Mouse (Mus musculus) right cerebral cortex, adult 18-20 months (tissue): ENCODE measurements around the gene Gcsam.
A peak's percentile ranks its signal among the peaks of the same experiment; 100 is the strongest.

Experiments used
- DNase-seq: peaks from one replicate; pipeline ENCODE4 v3.0.0; 2022; ENCODE audit warnings: mixed read lengths

Gcsam gene

GRCm38 (mm10) chr16:45610267-45610666, at the start of gene Gcsam:
Gene Gcsam (plus strand): TSS chr16:45610380.
- DNase-seq: no peak

DNA sequence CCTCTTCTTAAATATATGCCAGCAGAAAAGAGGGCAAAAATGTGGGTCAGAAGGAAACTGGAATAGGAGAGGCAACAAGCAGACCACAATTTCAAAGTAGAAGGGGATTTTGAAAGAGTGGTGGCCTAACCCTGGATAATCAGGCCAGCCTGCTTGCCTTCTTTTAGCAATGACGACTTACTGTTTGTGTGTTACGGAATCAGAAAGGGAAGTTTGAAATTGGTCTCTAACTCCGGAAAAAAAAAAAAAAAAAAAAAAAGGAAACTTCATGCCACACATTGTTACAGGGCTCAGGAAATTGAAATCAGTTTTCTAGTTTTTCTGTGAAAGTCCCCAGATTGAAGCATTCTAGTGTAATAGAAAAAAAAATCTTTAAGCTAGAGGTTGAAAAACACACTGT, 48.4 kb upstream of the Gcsam start:
- no peak for DNase-seq

DNA sequence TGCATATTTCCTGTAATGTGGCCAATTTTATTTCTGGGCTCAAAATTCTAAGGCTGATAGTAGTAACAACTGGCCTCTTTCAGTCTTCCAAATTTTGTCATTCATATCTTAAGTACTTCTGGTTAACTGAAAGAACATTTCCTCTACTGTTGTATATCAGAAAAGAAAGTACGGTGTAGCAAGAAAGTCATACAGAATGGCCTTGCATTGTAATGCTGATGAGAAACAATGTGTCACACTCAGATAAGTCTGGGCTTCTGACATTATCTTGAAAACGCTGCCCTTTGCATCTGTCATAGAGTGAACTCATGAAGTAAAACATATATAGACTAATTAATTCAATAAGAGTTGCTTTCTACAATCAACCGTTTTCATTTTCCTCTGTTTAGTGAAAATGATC, 37.9 kb upstream of the Gcsam start:
- no peak for DNase-seq

GRCm38 (mm10) chr16:45579883-45580282, 30.3 kb upstream of the Gcsam start:
- no peak for DNase-seq

DNA sequence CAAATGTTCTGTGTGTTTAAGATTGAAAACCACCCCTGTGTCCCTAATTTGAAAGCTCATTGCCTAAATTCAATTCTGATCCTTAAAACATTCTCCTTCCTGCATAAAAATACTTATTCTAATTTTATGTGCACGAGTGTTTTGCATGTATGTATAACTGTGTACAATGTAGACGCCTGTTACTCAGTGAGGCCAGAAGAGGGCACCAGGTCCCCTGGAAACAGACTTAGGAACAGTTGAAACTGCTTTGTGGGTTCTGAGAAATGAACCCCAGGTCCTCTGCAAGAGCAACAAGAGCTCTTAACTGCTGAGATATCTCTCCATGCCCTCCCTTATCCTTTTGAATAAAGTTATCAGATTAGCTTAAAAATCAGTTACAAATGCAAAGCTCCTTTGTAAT, 27.7 kb upstream of the Gcsam start:
- peak; percentile 8 for DNase-seq

DNA sequence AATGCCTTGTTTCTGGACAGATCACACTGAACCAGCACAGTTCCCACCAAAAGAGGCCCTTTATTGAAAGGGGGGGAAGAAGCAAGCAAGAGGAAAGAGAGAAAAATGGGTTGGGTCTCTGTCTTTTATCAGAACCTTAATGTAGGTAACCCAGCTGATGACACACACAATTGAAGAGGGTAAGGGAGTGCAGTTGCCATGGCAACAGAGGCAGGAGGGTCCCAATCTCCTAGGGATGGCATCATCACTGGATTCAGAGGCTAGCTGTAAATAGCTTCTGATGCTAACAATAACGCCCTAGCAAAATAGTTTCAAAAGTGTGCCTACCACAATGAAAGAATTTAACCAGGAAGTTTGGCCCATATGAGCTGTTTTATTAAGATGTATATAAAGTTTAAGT, 16.5 kb upstream of the Gcsam start:
- DNase-seq: no peak

DNA sequence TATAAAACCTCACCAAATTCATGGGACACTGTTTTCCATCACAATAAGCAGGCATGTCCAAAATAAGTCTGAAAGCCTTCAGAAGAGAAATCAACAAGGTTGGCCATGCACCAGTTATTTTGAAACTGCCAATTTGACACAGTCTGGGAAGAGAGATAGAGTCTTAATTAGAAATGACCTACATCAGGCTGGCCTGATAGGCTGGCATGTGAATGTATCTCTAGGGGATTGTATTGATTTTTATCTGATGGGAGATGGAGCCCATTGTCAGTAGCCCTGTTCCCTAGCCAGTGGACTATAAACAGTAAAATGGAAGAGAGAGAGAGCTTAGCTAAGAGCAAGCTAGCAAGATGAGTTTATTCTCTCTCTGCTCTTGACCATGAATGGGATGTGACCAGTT, 14.7 kb upstream of the Gcsam start:
- DNase-seq: no peak

DNA sequence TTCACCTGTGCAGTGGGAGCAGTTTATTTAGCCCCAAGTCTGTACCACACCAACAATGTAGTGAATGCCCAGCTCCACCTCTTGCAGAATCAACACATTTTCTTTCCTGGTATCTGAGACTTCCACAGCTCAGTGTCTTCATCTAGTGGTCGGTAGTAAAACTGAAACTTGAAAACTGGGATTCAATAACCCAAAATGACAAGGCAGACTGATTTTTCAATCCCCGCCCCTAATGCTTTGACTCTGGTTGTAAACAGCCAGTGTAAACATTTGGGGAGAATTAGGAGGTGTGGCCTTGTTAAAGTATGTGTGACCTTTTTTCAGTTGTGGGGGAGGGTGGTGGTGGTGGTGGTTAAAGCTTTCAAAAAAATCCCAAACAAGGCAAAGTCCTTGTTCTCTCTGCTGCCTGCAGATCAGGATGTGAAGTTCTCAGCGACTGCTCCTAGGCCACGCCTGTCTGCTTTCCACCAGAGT, 1.7 kb upstream of the Gcsam start:
- peak; percentile 8 for DNase-seq

- peak; percentile 11 for DNase-seq
Measured at GRCm38 (mm10) chr16:45609300-45609699, 880 bp upstream of the Gcsam start.

DNA sequence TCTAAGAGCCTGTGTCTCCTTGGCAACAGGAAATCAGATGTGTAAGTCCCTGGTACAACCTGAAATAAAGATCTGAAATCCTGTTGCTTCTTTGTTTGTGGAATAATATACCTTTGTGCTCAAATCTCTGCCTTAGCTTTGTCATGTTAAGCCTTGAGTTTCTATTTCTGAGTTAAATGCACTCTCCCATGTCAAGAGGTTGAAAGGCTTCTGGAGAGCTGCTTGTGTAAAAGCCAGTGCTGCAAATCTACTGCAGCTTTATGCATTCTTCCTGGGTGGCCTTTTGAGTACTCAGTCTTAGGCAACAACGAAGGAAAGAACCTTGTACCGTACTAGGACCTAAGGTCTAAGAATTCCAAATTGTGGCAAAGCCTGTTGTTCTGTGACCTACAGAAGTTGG, 3.1 kb downstream of the Gcsam start:
- no peak for DNase-seq

- DNase-seq: no peak
Measured at GRCm38 (mm10) chr16:45615944-45616343, 5.8 kb downstream of the Gcsam start.

GRCm38 (mm10) chr16:45619751-45620375, 9.7 kb downstream of the Gcsam start:
- no peak for DNase-seq

DNA sequence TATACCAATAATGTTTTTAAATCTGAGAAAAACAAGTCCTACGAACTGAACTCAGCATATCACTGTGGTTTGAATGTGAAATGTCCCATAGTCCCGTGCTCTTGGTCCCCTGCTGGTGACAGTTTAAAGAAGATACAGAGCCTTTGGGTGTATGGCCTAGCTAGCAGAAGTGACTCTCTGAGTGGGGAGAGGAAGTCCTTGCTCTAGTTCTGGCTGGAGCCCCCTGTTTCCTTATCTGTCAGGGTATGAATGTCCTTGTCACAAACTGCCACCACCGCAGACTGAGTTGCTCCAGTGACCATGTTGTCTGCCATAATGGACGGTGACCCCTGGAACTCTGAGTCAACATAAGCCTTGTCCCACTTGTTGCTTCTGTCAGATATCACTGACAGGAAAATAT, 13.1 kb downstream of the Gcsam start:
- no peak for DNase-seq

DNA sequence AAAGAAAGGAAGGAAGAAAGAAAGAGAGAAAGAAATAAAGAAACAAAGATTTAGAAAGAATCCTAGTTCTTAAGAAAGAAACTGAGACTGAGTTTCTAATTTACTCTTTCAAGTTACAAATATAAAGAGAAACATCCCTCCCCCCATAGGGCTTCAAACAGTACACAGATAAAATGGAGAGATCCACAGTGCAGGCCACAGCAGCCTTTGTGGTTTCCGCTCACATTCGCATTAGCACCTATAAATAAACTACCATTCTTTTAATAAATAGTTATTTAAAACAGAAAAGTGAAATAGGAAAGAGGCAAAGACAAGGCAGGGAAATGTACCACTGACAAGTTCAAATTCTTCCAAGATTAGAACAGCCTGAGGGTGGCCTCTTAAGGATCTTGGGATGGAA, 14.6 kb downstream of the Gcsam start:
- no peak for DNase-seq

GRCm38 (mm10) chr16:45625342-45625741, 15.2 kb downstream of the Gcsam start:
- DNase-seq: no peak

DNA sequence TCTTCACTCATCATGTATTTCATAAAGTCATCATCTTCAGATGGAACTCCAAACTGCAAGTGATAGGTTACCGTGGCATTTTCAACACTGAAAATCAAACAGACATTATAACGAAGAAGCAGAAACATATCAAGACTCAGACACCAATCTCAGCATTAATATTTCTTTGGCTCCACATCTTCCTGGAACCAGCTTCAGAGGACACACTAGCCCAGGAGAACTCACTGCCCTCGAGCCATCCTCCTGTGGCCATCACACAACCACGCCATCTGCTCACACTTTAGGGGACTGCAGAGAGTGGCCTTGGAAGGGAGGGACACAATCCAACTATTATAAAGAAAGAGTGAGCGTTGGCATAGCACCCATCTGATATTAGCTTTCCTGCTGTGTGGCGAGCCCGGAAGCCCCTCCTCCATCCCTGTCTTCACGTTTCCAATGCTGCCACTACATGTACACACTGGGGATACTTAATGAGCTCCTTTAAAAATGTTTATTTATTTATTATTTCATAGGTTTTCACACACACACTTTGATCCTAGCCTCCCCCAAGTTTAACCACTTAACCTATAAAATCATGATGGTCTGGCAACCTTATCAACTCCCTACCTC, 19.4 kb downstream of the Gcsam start:
- DNase-seq: no peak

DNA sequence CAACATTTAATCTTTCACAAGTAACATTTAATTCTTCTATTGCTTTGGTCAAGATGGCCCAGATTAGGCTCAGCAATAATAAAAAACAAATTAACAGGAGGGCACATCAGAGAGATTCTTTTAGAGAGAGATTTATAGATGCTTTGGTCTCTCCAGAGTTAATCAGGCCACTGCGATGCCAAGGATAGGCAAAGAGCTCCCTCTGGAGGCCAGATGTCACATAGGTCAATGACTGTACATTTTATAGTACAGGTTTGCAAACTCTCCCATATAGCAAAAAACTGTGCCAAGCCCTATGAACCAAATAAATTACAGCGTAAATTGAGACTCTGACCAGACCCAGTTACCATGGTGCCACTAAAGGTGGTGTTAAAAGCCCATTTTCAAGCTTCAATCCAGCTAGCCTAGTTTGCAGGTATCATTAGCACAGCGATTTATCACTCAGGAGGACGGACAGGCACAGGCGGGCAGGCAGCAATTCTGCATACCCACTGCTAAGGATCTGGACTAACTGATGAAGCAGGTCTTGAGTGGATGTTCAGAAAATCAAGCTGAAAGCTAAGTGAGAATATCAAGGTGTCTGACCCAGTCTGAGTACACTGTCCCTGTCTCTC, 20.3 kb downstream of the Gcsam start:
- DNase-seq: peak; percentile 48

DNA sequence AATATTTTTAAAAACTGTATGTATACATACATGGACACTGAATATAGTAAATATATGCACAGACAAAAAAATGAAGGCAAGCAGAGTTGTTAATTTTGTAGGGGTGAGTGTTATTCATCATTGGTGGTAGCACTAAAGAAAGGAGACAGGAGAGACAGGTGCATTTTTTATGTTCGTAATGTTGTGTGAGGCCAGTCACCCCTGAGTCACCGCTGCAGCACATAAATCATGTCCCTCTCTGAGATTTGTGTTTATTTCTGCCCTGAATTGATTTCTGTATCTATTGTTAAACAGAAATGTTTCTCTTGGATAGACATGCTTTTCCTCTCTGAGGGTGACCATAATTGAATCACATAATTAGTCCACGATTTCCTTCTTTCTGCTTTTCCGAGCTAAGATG, 22.2 kb downstream of the Gcsam start:
- DNase-seq: no peak

GRCm38 (mm10) chr16:45635826-45636225, 25.6 kb downstream of the Gcsam start:
- no peak for DNase-seq

DNA sequence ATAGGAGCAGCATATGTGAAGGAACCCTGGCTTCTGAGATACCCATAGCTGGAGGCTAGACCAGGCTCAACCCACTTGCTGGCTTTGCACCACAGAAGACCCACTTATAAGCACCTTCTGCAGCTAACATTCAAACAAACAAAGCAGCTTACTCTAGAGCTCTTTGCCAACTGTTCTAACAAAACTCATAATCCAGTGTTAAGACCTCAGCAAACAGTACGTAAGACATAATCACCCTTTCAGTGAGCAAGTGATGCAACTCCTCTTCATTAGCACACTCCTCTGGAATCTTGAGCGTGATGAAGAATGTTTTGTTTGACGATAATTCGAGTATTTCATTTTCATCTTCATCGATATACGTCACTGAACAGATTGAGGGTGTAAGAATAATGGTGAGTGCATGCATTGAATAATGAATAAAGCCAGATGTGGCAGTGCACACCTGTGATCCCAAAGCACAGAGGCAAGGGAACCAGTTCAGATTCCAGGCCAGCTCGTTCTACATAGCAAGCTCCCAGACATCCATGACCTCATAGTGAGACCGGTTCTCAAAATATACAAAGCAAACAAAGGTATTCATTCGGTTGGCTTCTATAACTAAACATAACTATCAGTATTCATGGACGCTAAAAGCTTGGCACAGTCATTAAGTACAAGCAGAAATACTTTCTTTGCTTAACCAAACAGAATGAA, 30.0 kb downstream of the Gcsam start:
- DNase-seq: no peak

DNA sequence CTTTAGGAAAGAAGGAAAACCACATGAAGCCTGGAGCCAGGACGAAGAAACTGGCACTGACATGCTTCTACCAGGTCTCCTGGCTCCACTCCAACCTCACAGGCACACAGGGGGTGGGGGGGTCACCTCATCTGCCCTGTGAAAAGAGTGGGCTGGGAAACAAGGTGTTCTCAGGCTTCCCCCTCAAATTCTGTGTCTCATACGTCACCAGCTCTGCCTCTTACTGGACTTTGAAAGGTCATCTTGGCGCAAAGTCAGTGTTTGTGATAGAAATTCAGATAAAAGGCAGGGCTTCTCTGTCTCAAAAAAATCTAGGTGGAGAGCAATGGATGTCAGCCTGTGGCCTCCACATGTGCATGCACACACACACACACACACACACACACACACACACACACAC, 31.1 kb downstream of the Gcsam start:
- no peak for DNase-seq

- DNase-seq: no peak
Measured at GRCm38 (mm10) chr16:45643944-45644343, 33.8 kb downstream of the Gcsam start.

DNA sequence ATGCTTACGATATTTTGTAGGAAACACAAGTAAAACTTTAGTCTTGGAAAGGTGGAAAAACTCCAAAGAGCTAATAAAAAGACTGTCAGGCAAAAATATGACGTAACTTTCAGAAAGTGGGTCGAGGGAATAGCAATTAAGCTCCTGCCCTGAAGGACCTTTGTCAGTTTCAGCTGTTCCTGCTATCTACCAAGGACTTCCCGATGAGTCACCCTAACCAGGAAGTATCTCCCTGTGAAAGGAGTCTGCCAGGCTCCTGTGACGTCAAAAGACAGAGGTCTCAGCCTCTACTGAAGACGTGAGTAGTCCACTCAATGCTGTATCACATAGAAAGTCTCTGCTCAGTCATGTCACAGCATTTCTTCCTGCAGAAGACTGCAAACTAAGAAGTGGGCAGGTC, 34.2 kb downstream of the Gcsam start:
- no peak for DNase-seq

DNA sequence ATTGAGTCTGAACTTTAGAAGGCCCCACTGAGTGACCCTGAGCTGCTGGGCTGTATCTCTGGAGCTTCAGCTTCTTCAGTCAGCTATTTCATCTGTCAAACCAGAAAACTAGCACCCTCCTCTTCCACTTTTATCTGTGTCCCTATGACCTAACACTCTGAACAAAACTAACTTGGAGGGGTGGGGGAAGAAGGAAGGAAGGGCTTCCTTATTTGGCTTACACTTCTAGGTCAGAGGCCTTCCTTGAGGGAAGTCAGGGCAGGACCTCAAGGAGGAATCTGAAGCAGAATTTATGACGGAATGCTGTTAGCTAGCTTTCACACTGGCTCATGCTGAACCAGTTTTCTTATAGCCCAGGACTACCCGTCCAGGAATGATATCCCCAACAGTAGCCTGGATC, 41.3 kb downstream of the Gcsam start:
- DNase-seq: no peak
